Mouse (Mus musculus) megakaryocyte, adult 5-6 weeks (primary cell): ENCODE results near the gene Aoah. TPM values are rescaled to one million over a fixed set of nuclear protein-coding genes. Genes with fewer than 3 reads are reported as not detected.
A peak's percentile ranks its signal among the peaks of the same experiment; 100 is the strongest.

Experiments used
- ATAC-seq: 2 replicates; pipeline ENCODE4 v1.8.0; 2016; ENCODE audit warnings: mild to moderate bottlenecking, inconsistent platforms; ENCODE audit not compliant: poor library complexity, severe bottlenecking
- total RNA-seq, 2 experiments: library from RNA; stranded (forward) in 1 of 2; stranded (reverse) in 1 of 2; fragments of 153-499, 151-499 nt in 1 of 2; fragments of 221-1000, 200-1000 nt in 1 of 2; gene quantifications; 2 replicates each; pipeline versions ENCODE4 v1.2.3 to v1.2.4; 2015 to 2017

The Aoah gene
- total RNA-seq, 2 experiments from 2014 or later, result 48.1 to 84.8 TPM

GRCm38 (mm10) chr13:20904118-20904517, 110.2 kb downstream of the Aoah start:
- no peak for ATAC-seq

GRCm38 (mm10) chr13:20905195-20905594, 111.3 kb downstream of the Aoah start:
- no peak for ATAC-seq

GRCm38 (mm10) chr13:20916698-20917511, 123.0 kb downstream of the Aoah start:
- ATAC-seq, result no peak

- ATAC-seq, result no peak
Measured at GRCm38 (mm10) chr13:20920401-20920800, 126.5 kb downstream of the Aoah start.

GRCm38 (mm10) chr13:20936016-20936415, 142.1 kb downstream of the Aoah start:
- no peak for ATAC-seq

- ATAC-seq, result peak; percentile 78
Measured at GRCm38 (mm10) chr13:20937452-20937851, 143.5 kb downstream of the Aoah start.

GRCm38 (mm10) chr13:20939099-20939498, 145.2 kb downstream of the Aoah start:
- ATAC-seq, result no peak

GRCm38 (mm10) chr13:20940389-20940788, 146.5 kb downstream of the Aoah start:
- no peak for ATAC-seq

- ATAC-seq, result no peak
Measured at GRCm38 (mm10) chr13:20941707-20942106, 147.8 kb downstream of the Aoah start.

- no peak for ATAC-seq
Measured at GRCm38 (mm10) chr13:20963086-20963485, 169.2 kb downstream of the Aoah start.

- no peak for ATAC-seq
Measured at GRCm38 (mm10) chr13:20981234-20982230, 187.6 kb downstream of the Aoah start.

- ATAC-seq, result no peak
Measured at GRCm38 (mm10) chr13:20985510-20985909, 191.6 kb downstream of the Aoah start.

- no peak for ATAC-seq
Measured at GRCm38 (mm10) chr13:20985961-20986360, 192.0 kb downstream of the Aoah start.

- ATAC-seq, result no peak
Measured at GRCm38 (mm10) chr13:21005238-21005637, 211.3 kb downstream of the Aoah start.

- ATAC-seq, result no peak
Measured at GRCm38 (mm10) chr13:21005642-21006320, 211.9 kb downstream of the Aoah start.

GRCm38 (mm10) chr13:21006321-21006653, 212.4 kb downstream of the Aoah start:
- ATAC-seq, result no peak

GRCm38 (mm10) chr13:21013659-21014058, 219.7 kb downstream of the Aoah start:
- no peak for ATAC-seq

- no peak for ATAC-seq
Measured at GRCm38 (mm10) chr13:21024831-21025230, 230.9 kb downstream of the Aoah start.

GRCm38 (mm10) chr13:21033176-21033575, 239.3 kb downstream of the Aoah start:
- no peak for ATAC-seq

- no peak for ATAC-seq
Measured at GRCm38 (mm10) chr13:21035011-21035410, 241.1 kb downstream of the Aoah start.

- ATAC-seq, result no peak
Measured at GRCm38 (mm10) chr13:21035981-21036380, 242.1 kb downstream of the Aoah start.
